Mouse (Mus musculus) brown adipose tissue, adult 24 weeks (tissue): ENCODE data around the gene Ccl4. TPM values are rescaled to one million over a fixed set of nuclear protein-coding genes. Genes with fewer than 3 reads are reported as not detected.

Source experiments
- H3K27ac ChIP-seq: fragments of 200-500 bp; replicated peaks from 2 replicates; pipeline ENCODE4 v1.5.1; 2012; ENCODE audit warnings: low read depth, mild to moderate bottlenecking, low read length
- H3K4me1 ChIP-seq: fragments of 200-500 bp; 2 replicates; pipeline ENCODE4 v1.6.1; 2012; ENCODE audit warnings: low read length, mixed read lengths; ENCODE audit not compliant: control insufficient read depth, insufficient read depth, insufficient read length
- H3K4me3 ChIP-seq: fragments of 200-500 bp; 2 replicates; pipeline ENCODE4 v1.5.1; 2012; ENCODE audit warnings: low read depth, mild to moderate bottlenecking, low read length, moderate library complexity; ENCODE audit not compliant: insufficient read depth
- polyA plus RNA-seq: library from polyadenylated mRNA; stranded (reverse); fragments of >200 nt; gene quantifications from 2 replicates; pipeline ENCODE4 v1.2.4, GENCODE M21; 2012; ENCODE audit not compliant: missing spikeins, insufficient read depth, insufficient read length

Ccl4 gene
- polyA plus RNA-seq: 3.8 TPM in 1 of 2 replicates, not detected in the other

- no peaks in the 10 kb centered on the region for H3K4me1 ChIP-seq
- no peak within 1 kb of the TSS for H3K4me3 ChIP-seq
Measured at GRCm38 (mm10) chr11:83662204-83662603, at the start of gene Ccl4. Ccl4 (plus strand) TSS chr11:83662584.

DNA sequence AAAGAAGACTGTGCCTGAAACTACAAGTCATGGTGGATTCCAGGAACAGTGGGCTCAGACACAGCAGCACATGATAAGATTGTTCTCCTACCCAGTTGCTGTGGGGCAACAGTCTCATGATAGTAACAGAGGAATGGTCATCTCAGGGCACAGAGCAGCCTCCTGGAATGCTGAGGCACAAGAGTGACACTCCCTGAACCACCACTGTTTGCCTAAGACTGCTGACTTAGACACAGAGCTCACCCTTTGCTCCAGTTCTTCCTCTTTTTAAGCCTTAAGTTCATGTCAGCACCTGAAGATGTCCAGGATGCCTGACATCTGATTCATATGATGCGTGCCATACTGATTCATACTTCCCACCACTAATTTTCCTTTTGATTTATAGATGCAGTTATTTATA, 45.8 kb upstream of the Ccl4 start:
- H3K4me1 ChIP-seq: no peaks in the 10 kb centered on the region

More at GRCm38 (mm10) chr11:83662204-83662603, at the start of gene Ccl4:
- H3K27ac ChIP-seq: 0 out of 2 replicates have a peak within 1 kb of the TSS, but pooled peaks have one; percentile 40

GRCm38 (mm10) chr11:83618238-83618637, 44.1 kb upstream of the Ccl4 start:
- Histone ChIP-seq H3K4me1 (no peaks in the 10 kb centered on the region), H3K27ac (no peak overlapping the region; the same call in 1 of the 2 replicates), H3K4me3 (no peak overlapping the region)

More for the DNA sequence above, 45.8 kb upstream of the Ccl4 start:
- Histone ChIP-seq H3K27ac (0 out of 2 replicates have a peak overlapping the region, but pooled peaks have one; percentile 3), H3K4me3 (no peak overlapping the region)

- H3K4me1 ChIP-seq: no peaks in the 10 kb centered on the region
- no peak overlapping the region for H3K4me3 ChIP-seq
- H3K27ac ChIP-seq: no peak overlapping the region
Measured at GRCm38 (mm10) chr11:83619037-83619436, 43.3 kb upstream of the Ccl4 start.

GRCm38 (mm10) chr11:83623586-83623985, 38.8 kb upstream of the Ccl4 start:
- Histone ChIP-seq H3K27ac (no peak overlapping the region), H3K4me3 (no peak overlapping the region), H3K4me1 (no peaks in the 10 kb centered on the region)

GRCm38 (mm10) chr11:83628808-83629207, 33.6 kb upstream of the Ccl4 start:
- H3K4me1 ChIP-seq: no peaks in the 10 kb centered on the region
- H3K27ac ChIP-seq: no peak overlapping the region

GRCm38 (mm10) chr11:83630630-83631029, 31.8 kb upstream of the Ccl4 start:
- Histone ChIP-seq H3K4me3 (no peak overlapping the region), H3K4me1 (no peaks in the 10 kb centered on the region), H3K27ac (peak overlapping the region; percentile 7; the same call in 1 of the 2 replicates)

More at GRCm38 (mm10) chr11:83628808-83629207, 33.6 kb upstream of the Ccl4 start:
- no peak overlapping the region for H3K4me3 ChIP-seq

- no peak overlapping the region for H3K4me3 ChIP-seq
- H3K4me1 ChIP-seq: no peaks in the 10 kb centered on the region
- peak overlapping the region; percentile 62 for H3K27ac ChIP-seq
Measured at GRCm38 (mm10) chr11:83631065-83631464, 31.3 kb upstream of the Ccl4 start.

- Histone ChIP-seq H3K4me1 (no peaks in the 10 kb centered on the region), H3K4me3 (no peak overlapping the region), H3K27ac (no peak overlapping the region)
Measured at GRCm38 (mm10) chr11:83632744-83633143, 29.6 kb upstream of the Ccl4 start.

DNA sequence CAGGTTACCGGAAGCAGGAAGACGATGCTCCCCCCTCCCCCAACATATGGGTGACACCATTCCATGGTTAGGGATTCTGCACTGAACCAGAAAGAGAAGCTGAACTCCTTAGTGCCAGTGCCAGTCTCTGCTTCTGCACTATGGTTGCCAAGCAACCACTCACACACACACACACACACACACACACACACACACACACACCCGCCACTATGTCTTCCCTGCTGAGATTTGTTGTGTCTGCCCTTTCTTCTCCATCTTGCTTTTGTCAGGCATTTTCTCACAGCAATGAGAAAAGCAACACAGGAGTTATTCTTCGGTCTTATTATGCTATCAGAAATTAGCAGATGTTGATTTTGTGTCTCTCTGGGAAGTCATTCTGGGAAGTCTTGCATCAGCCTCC, 28.0 kb upstream of the Ccl4 start:
- Histone ChIP-seq H3K27ac (no peak overlapping the region), H3K4me1 (no peaks in the 10 kb centered on the region), H3K4me3 (no peak overlapping the region)

DNA sequence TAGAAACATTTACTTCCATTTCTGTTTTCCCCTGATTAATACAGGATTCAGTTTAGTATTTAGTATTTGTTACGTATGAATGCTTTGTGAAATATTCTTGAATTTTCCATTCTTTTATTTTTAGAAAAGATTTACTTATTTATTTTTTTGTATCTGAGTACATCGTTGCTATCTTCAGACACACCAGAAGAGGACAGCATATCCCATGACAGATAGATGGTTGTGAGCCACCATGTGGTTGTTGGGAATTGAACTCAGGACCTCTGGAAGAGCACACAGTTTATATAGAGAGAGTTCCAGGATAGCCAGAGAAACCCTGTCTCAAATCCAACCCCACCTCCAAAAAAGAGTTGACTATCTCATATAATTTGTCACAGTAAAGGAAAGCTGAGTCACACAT, 27.5 kb upstream of the Ccl4 start:
- Histone ChIP-seq H3K27ac (no peak overlapping the region), H3K4me3 (no peak overlapping the region), H3K4me1 (no peaks in the 10 kb centered on the region)

- H3K4me3 ChIP-seq: no peak overlapping the region
- no peaks in the 10 kb centered on the region for H3K4me1 ChIP-seq
- no peak overlapping the region for H3K27ac ChIP-seq
Measured at GRCm38 (mm10) chr11:83636742-83637235, 25.6 kb upstream of the Ccl4 start.

- Histone ChIP-seq H3K27ac (no peak overlapping the region), H3K4me1 (no peaks in the 10 kb centered on the region), H3K4me3 (no peak overlapping the region)
Measured at GRCm38 (mm10) chr11:83638934-83639333, 23.4 kb upstream of the Ccl4 start.

- no peak overlapping the region for H3K27ac ChIP-seq
- no peaks in the 10 kb centered on the region for H3K4me1 ChIP-seq
- H3K4me3 ChIP-seq: no peak overlapping the region
Measured at GRCm38 (mm10) chr11:83639533-83639932, 22.9 kb upstream of the Ccl4 start.

- Histone ChIP-seq H3K27ac (no peak overlapping the region), H3K4me1 (no peaks in the 10 kb centered on the region)
Measured at GRCm38 (mm10) chr11:83640141-83640540, 22.2 kb upstream of the Ccl4 start.

GRCm38 (mm10) chr11:83641216-83641615, 21.2 kb upstream of the Ccl4 start:
- Histone ChIP-seq H3K4me3 (no peak overlapping the region), H3K4me1 (no peaks in the 10 kb centered on the region), H3K27ac (no peak overlapping the region)

More at GRCm38 (mm10) chr11:83640141-83640540, 22.2 kb upstream of the Ccl4 start:
- no peak overlapping the region for H3K4me3 ChIP-seq
